Mouse (Mus musculus): ENCODE measurements around the gene Fbxo11.
"Not testable (repeated sequence)": the region's sequence is repeated elsewhere in the genome, so short reads cannot be mapped to it uniquely, and the experiment has no call there.

The Fbxo11 gene

GRCm38 (mm10) chr17:87997808-87998207 is 67.3 kb downstream of the Fbxo11 start:
- DNase-seq: no peak

- no peak for DNase-seq
Measured at GRCm38 (mm10) chr17:87993338-87993737, 71.8 kb downstream of the Fbxo11 start.

DNA sequence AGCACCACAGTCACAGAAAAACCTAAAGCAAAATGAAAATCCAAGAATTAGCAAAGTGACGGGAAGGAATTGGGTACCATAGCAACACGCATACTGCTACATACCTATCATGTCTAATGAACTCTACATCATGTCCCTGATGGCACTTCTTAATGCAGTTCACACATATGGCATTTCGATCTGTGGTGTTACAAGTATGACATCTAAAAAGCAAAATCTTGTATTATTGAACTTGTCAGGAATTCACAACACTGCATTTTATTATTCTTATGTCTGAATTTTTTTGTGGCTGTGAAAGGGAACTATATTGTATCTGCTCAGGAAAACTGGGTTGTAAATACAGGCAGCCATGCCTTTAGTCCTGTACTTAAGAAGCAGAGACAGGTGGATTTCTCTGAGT is 72.9 kb downstream of the Fbxo11 start:
- DNase-seq: no peak

- DNase-seq: no peak
Measured at GRCm38 (mm10) chr17:87987507-87987906, 77.6 kb downstream of the Fbxo11 start.

DNA sequence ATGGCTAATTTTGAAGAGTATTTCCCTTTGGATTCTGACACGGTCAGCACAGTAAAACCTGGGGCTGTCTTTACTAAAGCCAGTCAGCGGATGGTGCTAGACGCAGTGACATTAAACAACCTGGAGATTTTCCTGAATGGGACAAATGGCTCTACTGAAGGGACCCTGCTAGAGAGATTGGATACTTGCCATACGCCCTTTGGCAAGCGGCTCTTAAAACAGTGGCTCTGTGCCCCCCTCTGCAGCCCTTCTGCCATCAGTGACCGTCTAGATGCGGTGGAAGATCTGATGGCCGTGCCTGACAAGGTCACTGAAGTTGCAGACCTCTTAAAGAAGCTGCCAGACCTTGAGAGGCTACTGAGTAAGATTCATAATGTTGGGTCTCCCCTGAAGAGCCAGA is 79.2 kb downstream of the Fbxo11 start:
- no peak for DNase-seq

DNA sequence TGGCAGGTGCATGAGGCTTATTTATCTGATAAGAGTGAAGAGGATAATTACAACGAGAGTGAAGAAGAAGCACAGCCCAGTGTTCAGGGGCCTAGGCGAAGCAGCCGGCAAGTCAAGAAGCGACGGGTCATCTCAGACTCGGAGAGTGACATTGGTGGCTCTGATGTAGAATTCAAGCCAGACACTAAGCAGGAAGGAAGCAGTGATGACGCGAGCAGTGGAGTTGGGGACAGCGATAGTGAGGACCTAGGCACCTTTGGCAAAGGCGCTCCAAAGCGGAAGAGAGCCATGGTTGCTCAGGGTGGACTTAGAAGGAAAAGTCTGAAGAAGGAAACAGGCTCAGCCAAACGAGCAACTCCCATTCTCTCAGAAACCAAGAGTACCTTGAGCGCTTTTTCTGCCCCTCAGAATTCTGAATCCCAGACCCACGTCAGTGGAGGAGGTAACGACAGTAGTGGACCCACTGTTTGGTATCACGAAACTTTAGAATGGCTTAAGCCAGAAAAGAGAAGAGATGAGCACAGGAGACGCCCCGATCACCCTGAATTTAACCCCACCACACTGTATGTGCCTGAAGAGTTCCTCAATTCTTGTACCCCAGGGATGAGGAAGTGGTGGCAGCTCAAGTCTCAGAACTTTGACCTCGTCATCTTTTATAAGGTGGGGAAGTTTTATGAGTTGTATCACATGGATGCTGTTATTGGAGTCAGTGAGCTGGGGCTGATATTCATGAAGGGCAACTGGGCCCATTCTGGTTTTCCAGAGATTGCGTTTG is 80.5 kb downstream of the Fbxo11 start:
- DNase-seq: no peak

GRCm38 (mm10) chr17:87983313-87983712 is 81.8 kb downstream of the Fbxo11 start:
- DNase-seq: no peak

DNA sequence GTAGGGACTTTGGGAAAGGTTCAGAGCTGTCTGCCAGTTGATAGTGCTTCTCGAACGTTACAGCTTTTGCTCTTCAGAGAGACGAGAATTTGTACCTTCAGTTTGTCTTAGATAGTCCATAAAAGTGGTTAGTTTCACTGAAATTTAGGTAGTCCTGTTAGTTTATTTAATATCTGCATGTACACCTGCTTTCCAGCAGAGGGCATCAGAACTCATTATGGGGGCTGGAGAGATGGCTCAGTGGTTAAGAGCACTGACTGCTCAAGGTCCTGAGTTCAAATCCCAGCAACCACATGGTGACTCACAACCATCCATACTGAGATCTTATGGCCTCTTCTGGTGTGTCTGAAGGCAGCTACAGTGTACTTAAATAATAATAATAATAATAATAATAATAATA is 83.0 kb downstream of the Fbxo11 start:
- DNase-seq: no peak

DNA sequence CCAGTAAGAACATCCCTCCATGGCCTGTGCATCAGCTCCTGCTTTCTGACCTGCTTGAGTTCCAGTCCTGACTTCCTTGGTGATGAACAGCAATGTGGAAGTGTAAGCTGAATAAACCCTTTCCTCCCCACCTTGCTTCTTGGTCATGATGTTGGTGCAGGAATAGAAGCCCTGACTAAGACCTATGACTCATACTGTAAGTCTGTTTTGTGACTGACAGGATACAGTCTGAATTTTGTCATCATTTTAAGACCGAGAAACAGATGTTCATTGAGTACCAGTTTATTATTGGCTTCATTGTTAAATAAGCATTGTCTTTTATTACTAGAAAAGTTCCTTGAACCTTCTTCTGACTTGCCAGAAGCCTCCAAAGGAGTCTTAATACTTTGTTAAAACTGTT is 85.4 kb downstream of the Fbxo11 start:
- not testable (repeated sequence) for DNase-seq

GRCm38 (mm10) chr17:87976927-87977326 is 88.2 kb downstream of the Fbxo11 start:
- not testable (repeated sequence) for DNase-seq

DNA sequence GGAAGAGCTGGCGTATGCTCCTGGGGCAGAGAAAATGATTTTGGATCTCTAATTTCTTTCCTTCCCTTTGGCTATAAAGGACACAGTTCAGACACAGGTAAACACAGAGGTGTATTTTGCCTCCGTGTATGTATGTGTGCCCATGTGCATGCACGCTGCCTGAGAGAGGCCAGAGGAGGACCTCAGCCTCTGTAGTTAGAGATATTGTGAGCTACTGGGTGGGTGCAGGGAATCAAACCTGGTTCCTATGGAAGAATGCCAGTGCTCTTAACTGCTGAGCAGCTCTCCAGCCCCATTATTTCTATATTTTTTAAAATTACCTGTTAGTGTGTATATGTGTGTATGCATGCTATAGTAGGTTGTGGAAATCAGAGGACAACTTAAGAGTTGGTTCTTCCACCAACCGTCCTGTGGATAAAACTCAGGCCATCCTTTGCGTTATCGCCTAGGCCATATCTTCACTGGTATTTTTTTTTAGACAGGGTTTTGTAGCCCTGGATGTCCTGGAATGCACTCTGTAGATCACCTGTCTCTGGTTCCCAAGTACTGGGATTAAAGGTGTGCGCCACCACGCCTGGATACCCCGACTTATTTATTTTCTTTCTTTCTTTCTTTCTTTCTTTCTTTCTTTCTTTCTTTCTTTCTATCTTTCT is 88.8 kb downstream of the Fbxo11 start:
- DNase-seq: no peak

DNA sequence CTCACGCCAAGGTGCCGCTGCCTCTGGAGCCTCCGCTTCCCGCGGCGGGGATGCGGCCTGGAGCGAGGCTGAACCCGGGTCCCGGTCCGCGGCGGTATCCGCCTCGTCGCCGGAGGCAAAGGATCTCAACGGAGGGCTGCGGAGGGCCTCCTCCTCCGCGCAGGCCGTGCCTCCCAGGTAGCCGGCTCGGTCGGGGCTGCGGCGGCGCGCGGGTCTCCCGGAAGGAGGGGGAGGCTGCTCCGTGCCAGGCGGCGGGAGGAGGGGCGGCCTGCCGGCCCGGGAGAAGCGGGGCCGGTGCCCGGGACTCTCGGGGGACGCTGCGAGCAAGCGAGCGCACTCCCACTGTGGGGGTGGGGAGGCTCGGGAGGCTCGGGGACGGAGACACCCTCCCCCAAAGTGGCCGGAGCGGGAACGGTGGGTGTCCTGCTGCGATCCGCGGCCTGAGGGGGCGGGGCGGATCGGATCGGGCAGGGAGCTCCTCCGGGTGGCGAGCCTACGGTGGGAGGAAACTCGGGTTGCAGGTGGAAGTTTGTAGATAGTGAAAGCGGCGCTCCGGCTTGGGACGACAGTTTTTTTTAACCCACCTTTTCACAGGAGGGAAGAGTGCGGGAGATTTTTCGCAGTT is 89.8 kb downstream of the Fbxo11 start:
- peak; percentile 82 for DNase-seq

DNA sequence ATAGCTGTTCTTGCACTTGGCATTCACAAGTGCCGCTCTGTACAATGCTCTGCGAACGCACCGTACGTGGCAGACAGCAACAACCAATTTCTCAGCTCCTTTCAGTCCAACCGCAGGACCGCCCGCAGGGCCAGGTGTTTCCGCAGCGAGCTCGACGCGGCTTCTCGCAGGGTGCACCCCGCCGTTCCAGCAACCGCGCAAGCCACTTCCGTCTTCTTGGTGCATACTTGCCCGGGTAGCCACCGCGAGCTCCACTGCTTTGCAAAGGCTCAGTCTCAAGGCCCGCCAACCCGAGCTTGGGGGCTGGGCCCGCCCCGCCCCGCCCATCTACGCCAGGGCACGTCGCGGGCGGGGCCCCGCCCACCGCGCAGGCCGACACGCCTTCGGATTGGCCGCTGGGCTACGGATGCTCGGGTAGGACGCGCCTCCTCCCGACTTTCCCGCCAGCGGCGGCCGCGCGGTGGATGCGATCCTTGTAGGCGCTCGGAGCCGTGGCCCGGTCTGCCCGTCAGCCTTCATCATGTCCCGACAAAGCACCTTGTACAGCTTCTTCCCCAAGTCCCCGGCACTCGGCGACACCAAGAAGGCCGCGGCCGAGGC is 90.4 kb downstream of the Fbxo11 start, which contains the start of gene Msh6:
TSS of gene Msh6 (plus strand) at position 434 of the 600 bp plus-strand sequence.
- DNase-seq: peak; percentile 96

GRCm38 (mm10) chr17:87973261-87974167 is 91.6 kb downstream of the Fbxo11 start:
- DNase-seq: peak; percentile 23

DNA sequence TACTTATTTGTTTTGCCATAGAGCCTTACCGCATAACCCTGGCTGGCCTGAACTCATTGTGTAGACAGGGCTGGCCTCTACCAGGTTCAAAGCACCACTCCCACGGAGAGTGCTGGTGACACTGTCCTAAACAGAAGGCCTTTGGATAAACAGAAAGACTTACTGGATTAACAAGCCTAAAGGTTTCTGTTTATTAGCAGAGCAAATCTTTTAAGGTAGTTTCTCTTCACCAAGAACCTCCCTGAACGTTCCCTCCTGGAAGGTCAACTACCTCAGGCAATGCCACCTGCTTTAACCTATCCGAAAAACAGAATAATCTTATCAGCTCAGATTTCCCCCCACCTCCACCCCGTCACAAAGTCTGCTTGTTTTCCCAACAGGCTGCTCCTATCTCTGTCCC is 92.2 kb downstream of the Fbxo11 start:
- no peak for DNase-seq

DNA sequence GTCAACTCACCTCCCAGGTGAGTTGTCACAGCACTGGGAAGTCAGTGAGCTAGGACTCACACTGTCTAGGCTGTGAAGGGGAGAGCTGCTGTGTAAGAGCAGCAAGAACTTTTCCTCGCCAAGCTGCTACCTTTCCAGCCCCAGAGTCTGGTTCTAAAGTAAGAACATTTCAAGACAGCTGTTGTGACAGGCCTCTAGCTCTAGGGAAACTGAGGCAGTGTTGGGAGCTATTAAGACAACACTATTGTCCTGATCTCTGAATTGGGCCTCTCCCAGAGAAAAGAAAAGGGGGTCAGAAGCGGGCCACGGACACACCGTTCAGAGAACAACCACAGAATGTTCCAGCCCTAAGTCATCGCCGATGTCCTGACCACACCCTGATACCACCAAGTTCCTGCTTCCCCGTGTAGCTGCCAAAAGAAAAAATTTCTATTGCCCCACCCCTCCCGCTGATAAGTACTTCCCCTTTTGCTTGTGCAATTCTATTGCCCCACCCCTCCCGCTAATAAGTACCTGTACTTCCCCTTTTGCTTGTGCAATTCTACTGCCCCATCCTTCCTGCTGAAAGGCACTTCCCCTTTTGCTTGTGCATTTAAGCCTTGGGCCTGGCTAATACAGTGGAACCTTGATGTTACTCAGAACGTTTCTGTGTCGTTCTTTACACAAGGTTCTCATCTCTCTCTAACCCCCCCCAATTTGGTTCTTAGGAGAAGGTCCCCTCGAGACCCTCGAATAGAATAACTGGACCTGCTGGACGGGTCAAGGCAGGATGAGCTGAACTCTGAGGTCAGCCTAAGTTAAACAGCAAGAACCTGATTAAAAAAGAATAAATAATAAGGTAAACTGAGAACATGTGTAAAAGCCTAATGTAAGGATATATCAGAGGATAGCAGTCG is 93.1 kb downstream of the Fbxo11 start:
- not testable (repeated sequence) for DNase-seq

DNA sequence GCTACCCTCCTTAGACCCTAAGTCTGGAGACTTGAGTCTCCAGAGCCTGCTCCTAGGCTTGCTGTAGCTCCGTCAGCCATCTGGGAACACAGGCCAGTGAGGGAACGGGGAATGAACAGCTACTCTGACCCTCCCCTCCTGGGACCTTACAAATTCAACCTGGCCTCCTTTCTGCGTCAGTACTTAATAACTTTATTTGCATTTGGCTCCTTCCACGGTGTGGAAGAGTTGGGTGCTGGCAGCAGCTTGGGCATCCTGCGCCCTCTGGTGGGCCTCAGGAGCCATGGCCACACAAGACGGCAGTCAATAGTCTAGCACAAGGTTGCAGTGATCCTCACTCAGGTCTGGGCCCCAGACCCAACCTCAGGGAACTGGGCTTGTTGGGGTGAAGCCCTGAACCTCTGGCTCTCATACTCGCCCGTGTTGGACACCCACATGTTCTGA is 96.6 kb downstream of the Fbxo11 start:
- not testable (repeated sequence) for DNase-seq

DNA sequence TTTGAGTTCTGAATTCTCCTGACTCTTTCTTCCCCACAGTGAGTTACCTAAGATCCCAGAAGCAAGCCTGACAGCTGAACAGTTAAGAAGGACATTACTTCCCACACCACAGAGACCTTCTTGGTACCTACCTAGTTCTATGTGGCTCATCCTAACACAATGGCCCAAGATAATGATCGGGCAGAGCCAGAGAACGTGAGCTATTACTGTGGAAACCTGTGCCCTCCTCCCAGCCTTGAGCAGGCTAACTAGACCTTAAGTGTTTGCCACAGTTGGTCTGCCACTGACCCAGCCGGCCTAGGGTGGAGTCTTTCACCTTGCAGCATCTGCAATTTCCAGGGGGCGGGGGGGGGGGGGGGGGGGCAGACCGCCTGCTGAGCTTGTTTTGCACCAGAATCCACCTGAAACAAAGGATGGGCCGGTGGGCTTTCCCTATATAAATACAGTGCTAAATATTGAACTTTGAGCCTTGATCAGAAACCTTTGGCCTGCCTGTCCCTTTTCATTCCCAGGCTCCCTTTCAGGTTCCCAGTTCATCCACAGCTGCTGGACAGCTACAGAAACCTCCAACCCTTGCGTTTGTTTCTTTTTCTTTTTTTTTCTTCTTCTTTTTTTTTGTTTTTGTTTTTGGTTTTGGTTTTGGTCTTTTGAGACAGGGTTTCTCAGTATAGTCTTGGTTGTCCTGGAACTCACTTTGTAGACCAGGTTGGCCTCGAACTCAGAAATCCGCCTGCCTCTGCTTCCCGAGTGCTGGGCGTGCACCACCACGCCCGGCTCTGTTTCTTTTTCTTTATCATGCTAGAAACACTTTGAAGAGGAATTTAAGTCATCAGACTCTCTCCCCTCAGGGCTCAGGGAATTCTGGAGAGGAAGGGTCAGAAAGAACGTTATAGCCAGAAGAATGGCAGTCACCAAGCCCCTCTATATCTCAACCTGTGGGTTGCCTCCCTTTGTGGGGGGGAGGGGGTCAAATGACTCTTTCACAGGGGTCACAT is 101.7 kb downstream of the Fbxo11 start:
- DNase-seq: no peak

DNA sequence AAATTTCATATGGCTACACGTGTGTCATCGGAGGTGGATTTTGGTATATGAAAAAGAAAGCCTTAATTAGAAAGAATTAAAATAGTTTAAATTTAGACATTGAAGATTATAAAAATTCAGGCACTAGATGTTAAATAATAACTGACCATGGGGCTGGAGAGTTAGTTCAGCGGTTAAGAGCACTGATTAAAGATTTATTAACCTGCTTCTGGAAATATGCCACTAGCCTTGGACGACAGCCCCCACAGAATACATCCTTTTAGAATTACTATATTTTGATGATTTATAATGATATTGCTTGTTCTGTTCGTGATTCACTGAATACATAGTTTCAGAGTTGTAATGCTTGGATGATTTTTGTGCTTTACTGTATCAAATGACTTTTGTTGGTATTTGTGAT is 105.2 kb downstream of the Fbxo11 start:
- DNase-seq: not testable (repeated sequence)

- not testable (repeated sequence) for DNase-seq
Measured at GRCm38 (mm10) chr17:87959406-87959805, 105.7 kb downstream of the Fbxo11 start.
